Mouse (Mus musculus) neural tube, embryonic 12.5 days (tissue): ENCODE data around the gene Dnah17. TPM values are rescaled to one million over a fixed set of nuclear protein-coding genes. Genes with fewer than 3 reads are reported as not detected.

ENCODE experiments used
- ATAC-seq: fragments of 200-750 bp; cut with Nextera tagmentation; 2 replicates; pipeline ENCODE4 v1.8.0; 2017; ENCODE audit warnings: low read depth, mild to moderate bottlenecking, moderate TSS enrichment, moderate library complexity; ENCODE audit not compliant: low FRiP score
- H3K27ac ChIP-seq: fragments of 300-500 bp; sonication (generic); 2 replicates; pipeline ENCODE4 v1.5.1; 2016
- H3K27me3 ChIP-seq: fragments of 300-500 bp; sonication (generic); replicated peaks from 2 replicates; pipeline ENCODE4 v1.6.1; 2016; ENCODE audit warnings: mild to moderate bottlenecking
- H3K36me3 ChIP-seq: fragments of 300-500 bp; sonication (generic); 2 replicates; pipeline ENCODE4 v1.6.1; 2016; ENCODE audit warnings: mild to moderate bottlenecking
- H3K4me1 ChIP-seq: fragments of 300-500 bp; sonication (generic); 2 replicates; pipeline ENCODE4 v1.6.1; 2016
- H3K4me2 ChIP-seq: fragments of 300-500 bp; sonication (generic); replicated peaks from 2 replicates; pipeline ENCODE4 v1.6.1; 2016; ENCODE audit warnings: mild to moderate bottlenecking
- H3K4me3 ChIP-seq: fragments of 300-500 bp; sonication (generic); 2 replicates; pipeline ENCODE4 v1.5.1; 2016
- H3K9ac ChIP-seq: fragments of 300-500 bp; sonication (generic); 2 replicates; pipeline ENCODE4 v1.6.1; 2016; ENCODE audit warnings: mild to moderate bottlenecking
- H3K9me3 ChIP-seq: fragments of 300-500 bp; sonication (generic); 2 replicates; pipeline ENCODE4 v1.6.1; 2016; ENCODE audit warnings: mild to moderate bottlenecking
- WGBS: fragments of 180-500 bp; shearing (Covaris S2); methylation state at CpG from one replicate; pipeline ENCODE4 v1.1.7; 2016; 5-methylcytosine and 5-hydroxymethylcytosine counted together
- polyA plus RNA-seq: library from polyadenylated mRNA; unstranded; fragments of >200 nt; fragmentation: Nextera tagmentation; extraction: Ambion mirVana; gene quantifications from 2 replicates; pipeline ENCODE4 v1.2.1, GENCODE M21; 2016

The Dnah17 gene
- 0.27 and 0.28 TPM in 2 replicates for polyA plus RNA-seq

DNA sequence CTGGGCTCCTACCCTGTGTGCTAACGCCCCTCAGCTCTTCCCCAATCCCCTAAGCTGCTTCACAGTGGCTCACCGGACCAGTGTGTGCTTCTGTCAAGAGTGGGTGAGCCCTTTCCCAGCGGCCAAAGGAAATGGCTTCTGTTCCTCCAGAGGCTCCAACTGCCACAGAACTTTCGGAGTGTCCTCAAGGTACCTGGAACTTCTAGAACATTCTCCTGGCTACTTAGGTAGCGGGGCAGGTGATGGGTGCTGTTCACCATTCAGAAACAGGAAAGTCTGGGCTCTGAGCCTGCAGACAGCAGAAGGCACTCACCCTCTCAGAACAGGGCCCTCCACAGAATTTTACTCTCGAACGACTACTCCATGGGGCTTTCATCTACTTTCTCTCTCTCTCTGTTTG is at the start of gene Dnah17:
Dnah17 (minus strand) TSS at position 101 of the 400 bp plus-strand sequence.
- WGBS = 84% methylated on average over 7 of the region's 7 CpGs
- Histone ChIP-seq H3K27me3 (no peaks in the 10 kb centered on the region), H3K4me2 (no peak within 1 kb of the TSS), H3K9me3 (no peaks in the 10 kb centered on the region), H3K4me1 (peaks cover 10% of the 10 kb centered on the region), H3K4me3 (no peak within 1 kb of the TSS), H3K36me3 (no peaks in the 10 kb centered on the region), H3K9ac (no peak within 1 kb of the TSS), H3K27ac (no peak within 1 kb of the TSS)
- ATAC-seq = no peak

DNA sequence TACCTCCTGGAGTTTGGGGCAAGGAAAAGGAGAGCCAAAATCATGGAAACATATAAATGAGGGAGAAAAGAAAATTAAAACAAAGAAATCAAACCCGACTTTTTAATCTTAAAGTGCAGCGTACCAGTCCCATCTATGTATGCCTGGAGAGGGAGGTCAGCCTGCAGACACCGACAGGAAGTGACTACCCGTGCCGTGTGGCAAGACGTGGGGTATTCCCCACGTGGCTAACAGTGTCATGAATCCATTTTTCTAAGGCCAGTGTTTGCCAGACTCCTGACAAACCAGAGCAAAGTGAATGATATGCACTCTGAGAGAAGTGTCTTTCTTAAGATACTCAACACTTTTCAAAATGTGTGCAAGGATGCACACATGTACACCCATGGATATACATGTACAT is 49.8 kb upstream of the Dnah17 start:
- H3K9me3 ChIP-seq = no peaks in the 10 kb centered on the region
- H3K4me3 ChIP-seq = no peak overlapping the region
- no peak overlapping the region for H3K27ac ChIP-seq
- no peak overlapping the region for H3K9ac ChIP-seq
- no peaks in the 10 kb centered on the region for H3K27me3 ChIP-seq
- no peaks in the 10 kb centered on the region for H3K4me1 ChIP-seq
- 89% methylated on average over 7 of the region's 7 CpGs for WGBS
- ATAC-seq = no peak
- H3K4me2 ChIP-seq = no peak overlapping the region
- H3K36me3 ChIP-seq = peaks cover 79% of the 10 kb centered on the region

DNA sequence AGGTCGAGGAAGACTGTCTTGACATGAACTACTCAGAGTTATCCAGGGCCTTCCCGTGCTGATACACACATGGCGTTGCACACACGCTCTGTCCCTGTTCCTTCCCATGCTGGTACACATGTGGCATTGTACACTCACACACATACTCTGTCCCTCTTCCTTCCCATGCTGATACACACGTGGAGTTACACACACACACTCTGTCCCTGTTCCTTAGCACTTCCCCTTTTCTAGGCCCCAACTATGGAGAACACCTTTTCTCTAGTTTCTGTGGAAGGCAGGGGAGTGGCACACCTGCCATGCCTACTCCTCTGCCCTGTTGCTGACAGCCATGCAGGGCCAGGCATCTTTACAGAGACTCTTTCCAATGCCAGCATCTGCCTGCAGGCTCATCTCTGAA is 47.8 kb upstream of the Dnah17 start:
- 88% methylated on average over 5 of the region's 5 CpGs for WGBS
- no peaks in the 10 kb centered on the region for H3K9me3 ChIP-seq
- H3K36me3 ChIP-seq = peaks cover 73% of the 10 kb centered on the region
- H3K4me3 ChIP-seq = no peak overlapping the region
- no peak overlapping the region for H3K4me2 ChIP-seq
- no peaks in the 10 kb centered on the region for H3K4me1 ChIP-seq
- ATAC-seq = no peak
- no peak overlapping the region for H3K27ac ChIP-seq
- H3K9ac ChIP-seq = no peak overlapping the region
- no peaks in the 10 kb centered on the region for H3K27me3 ChIP-seq

DNA sequence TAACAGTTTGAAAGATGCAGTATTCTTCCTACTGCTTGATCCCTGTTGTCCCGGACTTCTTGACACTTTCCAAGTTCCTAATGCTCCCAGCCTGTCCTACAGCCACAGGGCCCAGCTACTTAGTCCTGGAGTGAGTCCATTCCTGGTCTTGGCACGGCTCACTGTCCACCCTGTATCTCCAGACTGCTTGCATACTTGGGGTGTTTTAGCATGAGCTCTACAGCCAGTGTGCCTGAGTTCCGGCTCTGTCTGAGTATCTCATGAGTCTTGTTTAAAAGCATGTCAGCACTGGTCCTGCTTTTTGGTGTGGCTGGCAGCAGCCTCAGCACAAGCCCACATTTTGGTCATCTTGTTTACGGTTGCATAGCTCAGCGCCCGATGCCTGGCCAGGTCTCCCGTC is 44.3 kb upstream of the Dnah17 start:
- Histone ChIP-seq H3K4me1 (no peaks in the 10 kb centered on the region), H3K36me3 (peaks cover 55% of the 10 kb centered on the region), H3K27ac (no peak overlapping the region), H3K27me3 (no peaks in the 10 kb centered on the region), H3K4me2 (no peak overlapping the region), H3K9ac (no peak overlapping the region), H3K4me3 (no peak overlapping the region), H3K9me3 (no peaks in the 10 kb centered on the region)
- WGBS = 91% methylated on average over 7 of the region's 7 CpGs
- ATAC-seq = no peak

DNA sequence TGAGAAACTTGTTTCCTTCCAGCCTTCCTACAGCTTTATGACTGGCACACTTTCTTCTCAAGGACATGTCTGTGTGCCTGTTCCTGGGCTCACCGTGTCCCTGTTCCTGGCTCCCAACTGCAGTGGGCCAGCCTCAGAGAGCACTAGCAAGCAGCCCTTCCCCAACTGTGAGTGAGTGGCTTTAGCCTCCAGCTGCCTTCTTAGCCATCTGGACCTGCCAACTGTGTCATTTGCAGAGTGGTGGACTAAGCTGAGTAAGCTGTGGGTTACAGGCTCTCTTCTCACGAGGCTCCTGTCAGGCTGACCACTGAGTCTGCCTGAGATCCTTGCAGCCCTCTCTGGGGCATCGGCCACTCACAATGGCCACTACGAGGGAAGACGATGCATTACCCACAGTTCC is 42.3 kb upstream of the Dnah17 start:
- H3K4me3 ChIP-seq = no peak overlapping the region
- H3K27ac ChIP-seq = no peak overlapping the region
- no peak overlapping the region for H3K4me2 ChIP-seq
- no peak overlapping the region for H3K9ac ChIP-seq
- H3K4me1 ChIP-seq = no peaks in the 10 kb centered on the region
- 84% methylated on average over 5 of the region's 5 CpGs for WGBS
- H3K9me3 ChIP-seq = no peaks in the 10 kb centered on the region
- no peaks in the 10 kb centered on the region for H3K27me3 ChIP-seq
- peaks cover 54% of the 10 kb centered on the region for H3K36me3 ChIP-seq
- no peak for ATAC-seq

DNA sequence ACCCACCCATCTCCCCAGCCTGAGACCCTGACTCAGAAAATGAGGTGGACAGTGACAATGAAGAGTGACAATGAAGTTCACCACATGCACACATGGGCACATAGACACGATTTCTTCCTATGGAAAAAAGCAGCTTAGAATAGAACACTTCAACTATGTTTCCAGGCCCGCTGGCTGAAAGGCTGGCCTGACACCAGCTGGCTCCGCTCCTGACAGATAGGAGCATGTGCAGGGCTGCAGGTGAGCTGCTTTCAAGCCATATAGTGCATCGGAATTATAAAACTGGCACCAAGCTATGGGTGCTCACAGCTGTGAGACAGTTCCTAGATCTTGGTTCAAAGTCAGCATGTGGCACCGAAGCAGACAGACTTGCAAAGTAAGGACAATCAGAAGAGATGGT is 39.9 kb upstream of the Dnah17 start:
- ATAC-seq = no peak

DNA sequence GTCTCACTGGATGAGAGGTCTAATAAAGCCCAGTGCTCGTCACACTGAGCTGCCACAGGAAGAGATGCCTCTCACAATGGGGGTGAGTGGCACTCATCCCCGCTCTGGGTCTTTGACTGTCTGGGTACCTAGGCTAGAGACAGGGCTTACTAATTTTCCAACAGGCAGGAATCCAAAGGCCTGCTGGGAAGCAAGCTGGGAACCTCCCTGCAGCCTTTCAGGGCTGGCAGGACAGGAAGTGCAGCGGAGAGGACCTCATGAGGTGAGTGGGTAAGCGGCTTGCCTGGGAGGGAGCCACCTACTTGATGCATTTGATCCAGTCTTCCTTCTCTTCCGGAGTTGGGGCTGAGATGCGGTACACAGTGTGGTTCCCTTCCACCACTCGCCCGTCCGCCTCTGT is 38.3 kb upstream of the Dnah17 start:
- Histone ChIP-seq H3K36me3 (peaks cover 65% of the 10 kb centered on the region), H3K4me1 (no peaks in the 10 kb centered on the region), H3K27me3 (no peaks in the 10 kb centered on the region), H3K27ac (no peak overlapping the region), H3K4me2 (no peak overlapping the region), H3K9me3 (no peaks in the 10 kb centered on the region), H3K9ac (no peak overlapping the region), H3K4me3 (no peak overlapping the region)
- 71% methylated on average over 9 of the region's 9 CpGs for WGBS
- no peak for ATAC-seq

More for the DNA sequence above, 39.9 kb upstream of the Dnah17 start:
- Histone ChIP-seq H3K4me1 (no peaks in the 10 kb centered on the region), H3K9me3 (no peaks in the 10 kb centered on the region), H3K4me2 (no peak overlapping the region), H3K27me3 (no peaks in the 10 kb centered on the region), H3K9ac (no peak overlapping the region), H3K36me3 (peaks cover 62% of the 10 kb centered on the region), H3K27ac (no peak overlapping the region), H3K4me3 (no peak overlapping the region)
- WGBS = 94% methylated on average over 5 of the region's 5 CpGs

DNA sequence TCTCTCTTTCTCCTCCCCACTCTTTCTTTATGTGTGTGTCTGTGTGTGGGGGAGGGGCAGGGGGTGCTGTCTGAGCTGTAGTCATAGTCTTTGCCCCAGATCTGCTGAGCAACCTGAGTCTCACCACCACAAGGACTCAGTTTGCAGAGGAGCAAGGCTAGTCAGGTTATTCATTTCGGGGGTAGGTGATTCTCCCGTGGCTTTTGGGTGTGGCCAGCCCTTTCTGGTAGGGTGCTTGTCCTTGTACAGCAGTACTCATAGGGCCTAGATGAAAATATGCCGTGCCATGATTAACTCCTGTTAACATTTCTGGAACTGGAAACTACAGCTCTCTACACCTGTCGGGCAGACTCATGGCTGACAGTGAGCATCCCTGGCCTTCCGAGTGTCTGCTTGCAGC is 36.2 kb upstream of the Dnah17 start:
- H3K36me3 ChIP-seq = peaks cover 66% of the 10 kb centered on the region
- no peak overlapping the region for H3K4me2 ChIP-seq
- no peaks in the 10 kb centered on the region for H3K27me3 ChIP-seq
- WGBS = 93% methylated on average over 5 of the region's 5 CpGs
- no peak overlapping the region for H3K4me3 ChIP-seq
- H3K9ac ChIP-seq = no peak overlapping the region
- H3K4me1 ChIP-seq = no peaks in the 10 kb centered on the region
- ATAC-seq = no peak
- no peak overlapping the region for H3K27ac ChIP-seq
- H3K9me3 ChIP-seq = no peaks in the 10 kb centered on the region

DNA sequence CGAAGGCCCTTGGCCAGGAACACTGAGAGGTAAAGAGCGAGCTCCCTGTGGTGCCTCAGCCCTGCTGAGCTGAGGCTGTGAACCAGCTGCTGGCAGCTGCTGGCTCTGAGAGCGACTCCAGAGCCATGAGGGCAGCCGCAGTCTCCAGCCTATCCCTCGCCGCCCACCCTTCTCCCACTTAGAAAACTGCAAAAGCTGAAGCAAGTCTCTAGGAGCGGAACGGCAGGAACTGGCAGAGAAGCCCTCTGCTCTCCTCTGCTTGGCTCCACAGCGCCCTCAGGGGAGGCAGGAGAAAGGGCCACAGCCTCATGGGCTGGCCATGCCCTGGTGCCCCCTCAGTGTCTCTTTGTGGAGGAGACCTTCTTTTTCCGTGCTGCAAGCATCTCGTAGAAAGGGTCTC is 35.2 kb upstream of the Dnah17 start:
- Histone ChIP-seq H3K27me3 (no peaks in the 10 kb centered on the region), H3K9me3 (no peaks in the 10 kb centered on the region), H3K27ac (no peak overlapping the region), H3K36me3 (peaks cover 64% of the 10 kb centered on the region), H3K9ac (no peak overlapping the region), H3K4me1 (no peaks in the 10 kb centered on the region), H3K4me2 (no peak overlapping the region), H3K4me3 (no peak overlapping the region)
- no peak for ATAC-seq
- WGBS = 49% methylated on average over 11 of the region's 11 CpGs

DNA sequence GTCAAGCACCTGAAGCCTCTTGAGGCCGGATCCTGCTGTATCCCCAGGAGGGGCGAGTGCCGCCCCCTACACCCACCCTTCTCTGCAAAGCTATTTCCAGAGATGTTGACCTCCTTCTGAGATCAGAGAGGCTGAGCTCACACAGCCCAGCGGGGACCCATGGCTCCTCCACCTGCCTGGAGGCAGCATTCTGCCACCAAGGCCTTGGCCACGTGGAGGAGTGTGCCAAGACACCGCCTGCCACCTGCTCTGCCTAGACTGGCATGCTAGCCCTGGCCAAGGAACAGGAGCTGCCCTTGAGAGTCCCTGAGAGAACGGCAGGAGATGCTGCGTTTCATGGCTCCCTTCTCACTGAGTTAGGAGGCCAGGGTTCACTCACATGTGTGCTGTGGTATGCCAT is 34.1 kb upstream of the Dnah17 start:
- Histone ChIP-seq H3K27ac (no peak overlapping the region), H3K4me3 (no peak overlapping the region), H3K9me3 (no peaks in the 10 kb centered on the region), H3K36me3 (peaks cover 54% of the 10 kb centered on the region), H3K27me3 (no peaks in the 10 kb centered on the region), H3K4me1 (no peaks in the 10 kb centered on the region), H3K4me2 (no peak overlapping the region), H3K9ac (no peak overlapping the region)
- no peak for ATAC-seq
- 77% methylated on average over 8 of the region's 8 CpGs for WGBS

DNA sequence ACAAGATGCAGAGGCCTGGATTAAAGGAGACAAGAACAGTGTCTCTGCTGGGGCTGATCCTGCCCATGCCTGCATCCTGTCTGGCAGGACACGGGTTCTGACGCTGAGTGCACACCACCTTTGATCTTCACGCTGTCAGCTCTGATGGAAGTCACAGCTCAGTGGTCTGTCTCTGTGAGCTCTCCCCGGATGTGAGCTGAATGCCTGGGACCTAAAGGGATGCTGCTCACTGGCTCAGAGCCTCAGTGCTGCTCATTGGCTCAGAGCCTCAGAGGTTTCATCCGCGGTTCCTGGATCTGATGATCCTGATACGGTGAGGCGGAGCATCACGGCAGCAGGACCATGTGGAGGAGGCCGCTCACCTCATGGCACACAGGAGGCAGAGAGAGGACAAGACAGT is 31.8 kb upstream of the Dnah17 start:
- Histone ChIP-seq H3K4me3 (no peak overlapping the region), H3K27me3 (no peaks in the 10 kb centered on the region), H3K9me3 (no peaks in the 10 kb centered on the region), H3K27ac (no peak overlapping the region), H3K36me3 (peaks cover 33% of the 10 kb centered on the region), H3K9ac (no peak overlapping the region), H3K4me1 (no peaks in the 10 kb centered on the region), H3K4me2 (no peak overlapping the region)
- ATAC-seq = no peak
- 77% methylated on average over 10 of the region's 10 CpGs for WGBS

DNA sequence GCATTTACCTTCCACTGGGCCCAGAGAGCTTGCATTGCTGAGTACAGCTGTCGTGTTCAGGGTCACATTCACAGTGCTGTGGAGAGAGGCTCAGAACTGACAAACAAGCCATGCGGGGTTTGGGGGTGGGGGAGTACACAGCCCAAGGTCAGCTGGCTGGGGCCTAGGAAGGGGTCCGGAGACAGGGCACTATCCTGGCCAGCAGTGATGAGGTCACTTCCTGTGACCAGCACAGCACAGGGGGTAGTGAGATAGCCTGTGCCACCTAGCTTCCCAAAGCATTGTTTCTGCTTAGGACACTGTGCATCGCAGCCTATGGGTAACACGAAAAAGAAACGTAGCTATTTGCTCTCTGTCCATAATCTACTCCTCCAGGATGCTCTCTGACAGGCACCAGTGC is 30.8 kb upstream of the Dnah17 start:
- H3K4me1 ChIP-seq = no peaks in the 10 kb centered on the region
- H3K4me2 ChIP-seq = no peak overlapping the region
- H3K4me3 ChIP-seq = no peak overlapping the region
- peaks cover 24% of the 10 kb centered on the region for H3K36me3 ChIP-seq
- no peaks in the 10 kb centered on the region for H3K27me3 ChIP-seq
- no peak for ATAC-seq
- no peaks in the 10 kb centered on the region for H3K9me3 ChIP-seq
- no peak overlapping the region for H3K27ac ChIP-seq
- 84% methylated on average over 6 of the region's 6 CpGs for WGBS
- no peak overlapping the region for H3K9ac ChIP-seq

DNA sequence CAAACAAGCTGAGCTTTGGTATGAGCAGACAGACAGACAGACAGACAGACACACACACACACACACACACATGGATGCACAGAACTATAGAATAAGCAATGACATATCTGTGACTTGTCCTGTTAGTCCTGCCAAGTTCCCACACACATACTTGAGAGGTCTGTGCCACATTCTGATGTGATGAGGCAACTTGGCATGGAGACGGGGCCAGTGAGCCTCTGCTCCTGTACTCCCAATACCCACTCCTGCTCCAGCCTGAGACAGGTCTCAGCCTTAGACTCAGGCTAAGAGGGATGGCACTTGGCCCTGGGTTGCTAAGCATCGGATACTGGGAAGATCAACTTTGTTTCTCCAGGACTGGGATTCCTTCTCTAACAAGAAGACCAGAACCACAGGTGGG is 30.3 kb upstream of the Dnah17 start:
- no peak overlapping the region for H3K4me2 ChIP-seq
- H3K4me1 ChIP-seq = no peaks in the 10 kb centered on the region
- 88% methylated on average over 2 of the region's 2 CpGs for WGBS
- no peak overlapping the region for H3K4me3 ChIP-seq
- no peak overlapping the region for H3K27ac ChIP-seq
- peaks cover 19% of the 10 kb centered on the region for H3K36me3 ChIP-seq
- H3K9me3 ChIP-seq = no peaks in the 10 kb centered on the region
- H3K27me3 ChIP-seq = no peaks in the 10 kb centered on the region
- no peak overlapping the region for H3K9ac ChIP-seq
- no peak for ATAC-seq
